Mouse (Mus musculus) urinary bladder, postnatal 4 days (tissue): ENCODE results near the gene Pld2.
A peak's percentile ranks its signal among the peaks of the same experiment; 100 is the strongest.
"Not testable (repeated sequence)": the region's sequence is repeated elsewhere in the genome, so short reads cannot be mapped to it uniquely, and the experiment has no call there.

ENCODE experiments used
- DNase-seq, 2 experiments: peaks; one replicate each; pipeline ENCODE4 v3.0.0; 2021 to 2022; ENCODE audit warnings: low spot score in 2 of 2

The Pld2 gene

DNA sequence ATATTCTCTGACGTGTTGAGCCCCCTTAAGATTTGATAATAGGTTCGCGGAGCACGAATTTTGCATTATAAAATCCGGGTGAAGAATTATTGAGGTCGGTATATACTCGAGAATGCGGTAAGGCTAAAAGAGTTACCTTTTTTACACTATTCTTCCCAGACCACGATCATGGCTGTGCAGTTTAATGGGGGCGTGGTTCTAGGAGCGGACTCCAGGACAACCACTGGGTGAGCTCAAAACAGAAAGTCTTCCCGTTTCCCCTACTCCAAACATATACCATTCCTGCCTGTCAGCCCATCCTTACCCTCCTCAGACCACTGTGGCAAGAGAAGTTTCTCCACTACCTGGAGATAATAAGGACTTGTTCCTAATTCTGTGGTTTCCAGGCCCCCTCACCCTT, 14.1 kb upstream of the Pld2 start:
- DNase-seq, result no peak

DNA sequence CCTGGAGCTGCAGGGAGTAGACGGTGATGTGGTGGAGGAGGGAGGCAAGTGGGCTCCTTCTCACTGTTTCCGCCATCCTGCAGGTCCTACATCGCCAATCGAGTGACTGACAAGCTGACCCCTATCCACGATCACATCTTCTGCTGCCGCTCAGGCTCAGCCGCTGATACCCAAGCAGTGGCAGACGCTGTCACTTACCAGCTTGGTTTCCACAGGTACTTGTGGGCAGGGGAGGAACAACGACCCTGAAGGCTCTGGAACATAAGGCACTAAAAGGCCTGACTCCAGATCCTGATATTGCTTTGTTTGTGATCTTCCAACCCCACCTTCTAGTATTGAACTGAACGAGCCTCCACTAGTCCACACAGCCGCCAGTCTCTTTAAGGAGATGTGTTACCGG, 13.7 kb upstream of the Pld2 start:
- DNase-seq, result no peak

DNA sequence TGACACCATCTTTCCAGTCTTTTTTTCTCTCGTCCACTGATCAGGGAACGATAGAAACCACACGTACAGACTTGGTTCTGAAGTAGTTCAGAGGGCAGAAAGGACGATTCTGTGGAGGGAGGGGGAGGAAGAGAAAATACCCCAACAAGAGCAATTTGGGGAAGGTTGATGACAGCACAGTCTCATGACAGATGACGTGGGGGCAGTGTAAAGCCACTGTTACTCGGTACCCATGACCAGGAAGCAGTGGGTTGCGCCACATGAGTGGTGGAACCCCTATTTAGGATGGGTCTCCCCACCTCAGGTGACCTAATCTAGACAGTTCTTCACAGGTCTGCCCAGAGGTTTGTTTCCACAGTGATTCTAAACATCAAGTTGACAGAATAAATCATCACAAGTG, 11.3 kb upstream of the Pld2 start:
- DNase-seq, result no peak

- not testable (repeated sequence) for DNase-seq
Measured at GRCm38 (mm10) chr11:70531065-70531464, 8.8 kb upstream of the Pld2 start.

GRCm38 (mm10) chr11:70532839-70533238, 7.0 kb upstream of the Pld2 start, which contains the start of gene Gm40193:
Gm40193 (minus strand) TSS chr11:70532939.
- no peak for DNase-seq

DNA sequence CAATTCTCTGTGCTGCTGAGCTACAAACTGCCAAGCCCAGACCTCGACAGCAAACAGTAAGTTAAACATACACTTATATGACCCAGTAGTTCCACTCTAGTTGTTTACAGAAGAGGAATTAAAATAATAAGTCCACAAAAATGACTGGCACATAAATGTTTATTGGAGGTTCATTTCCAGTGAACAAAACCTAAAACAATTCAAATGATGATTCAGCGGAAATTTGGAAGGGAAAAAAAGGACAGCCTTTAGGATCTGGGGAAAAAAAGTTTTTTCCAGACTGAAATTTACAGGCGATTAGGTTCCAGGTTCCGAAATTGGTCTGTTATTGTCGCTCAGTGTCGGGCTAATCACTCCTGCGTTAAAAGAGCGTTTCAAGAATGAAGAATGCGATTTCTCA, 441 bp upstream of the Pld2 start:
- DNase-seq, result no peak

GRCm38 (mm10) chr11:70540928-70541327, 1.1 kb downstream of the Pld2 start:
- no peak for DNase-seq

- DNase-seq, result no peak
Measured at GRCm38 (mm10) chr11:70541415-70541814, 1.6 kb downstream of the Pld2 start.

DNA sequence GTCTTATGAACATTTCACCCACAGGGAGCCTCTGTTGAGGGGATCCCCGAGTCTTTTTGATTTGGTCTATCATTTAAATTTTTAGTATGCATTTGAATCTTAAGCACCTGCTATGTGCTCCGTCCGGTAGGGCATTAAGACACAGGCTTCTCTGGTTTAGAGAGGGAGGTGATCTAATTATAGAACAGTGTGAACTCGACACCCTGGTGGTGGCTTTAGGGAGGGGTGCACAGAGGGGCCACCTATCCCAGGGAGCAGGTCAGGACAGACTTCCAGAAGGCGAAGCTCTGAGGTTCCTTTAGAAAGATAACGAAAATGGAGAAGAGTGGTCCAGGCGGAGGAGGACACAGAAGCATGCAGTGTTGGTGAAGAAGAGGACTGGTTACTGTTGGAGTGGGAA, 4.6 kb downstream of the Pld2 start:
- no peak for DNase-seq

- no peak for DNase-seq
Measured at GRCm38 (mm10) chr11:70551526-70551925, 11.7 kb downstream of the Pld2 start.

GRCm38 (mm10) chr11:70553940-70554339, 14.1 kb downstream of the Pld2 start:
- no peak for DNase-seq

DNA sequence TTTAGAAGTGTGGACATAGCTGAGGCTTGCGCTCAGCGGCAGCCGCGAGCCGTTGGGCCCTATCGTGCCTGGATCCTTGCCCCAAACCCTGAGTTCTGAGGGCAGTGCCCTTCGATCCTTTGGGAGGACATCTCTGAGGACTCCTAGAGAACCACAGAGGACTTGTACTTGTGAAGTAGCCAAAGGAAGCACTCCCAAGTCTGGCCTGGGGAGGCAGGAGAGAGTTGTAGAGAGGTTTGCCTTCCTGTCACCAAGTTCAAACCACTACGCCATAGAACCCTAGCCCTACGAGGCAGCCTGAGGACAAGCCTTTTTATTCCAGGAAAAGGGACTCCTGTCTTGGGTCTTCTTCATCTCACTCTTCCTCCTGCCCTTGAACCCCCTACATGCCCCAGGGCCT, 17.7 kb downstream of the Pld2 start:
- DNase-seq, result no peak

DNA sequence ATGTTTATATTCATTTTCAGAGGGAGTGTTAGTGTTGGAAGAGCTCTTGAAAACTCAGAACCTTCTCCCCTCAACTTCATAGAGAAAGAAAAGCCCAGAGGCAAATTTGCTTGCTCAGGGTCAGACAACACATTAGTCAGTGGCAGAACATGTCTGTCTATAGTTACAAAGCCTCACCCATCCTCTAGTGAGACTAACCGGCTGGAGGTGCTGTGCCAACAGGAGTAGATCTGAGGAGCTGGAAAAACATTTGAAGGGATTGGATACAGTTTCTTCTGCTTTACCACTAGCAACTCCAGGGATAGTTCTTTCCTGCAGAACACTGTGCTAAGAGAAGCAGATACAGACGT, 22.0 kb downstream of the Pld2 start:
- DNase-seq, result no peak

DNA sequence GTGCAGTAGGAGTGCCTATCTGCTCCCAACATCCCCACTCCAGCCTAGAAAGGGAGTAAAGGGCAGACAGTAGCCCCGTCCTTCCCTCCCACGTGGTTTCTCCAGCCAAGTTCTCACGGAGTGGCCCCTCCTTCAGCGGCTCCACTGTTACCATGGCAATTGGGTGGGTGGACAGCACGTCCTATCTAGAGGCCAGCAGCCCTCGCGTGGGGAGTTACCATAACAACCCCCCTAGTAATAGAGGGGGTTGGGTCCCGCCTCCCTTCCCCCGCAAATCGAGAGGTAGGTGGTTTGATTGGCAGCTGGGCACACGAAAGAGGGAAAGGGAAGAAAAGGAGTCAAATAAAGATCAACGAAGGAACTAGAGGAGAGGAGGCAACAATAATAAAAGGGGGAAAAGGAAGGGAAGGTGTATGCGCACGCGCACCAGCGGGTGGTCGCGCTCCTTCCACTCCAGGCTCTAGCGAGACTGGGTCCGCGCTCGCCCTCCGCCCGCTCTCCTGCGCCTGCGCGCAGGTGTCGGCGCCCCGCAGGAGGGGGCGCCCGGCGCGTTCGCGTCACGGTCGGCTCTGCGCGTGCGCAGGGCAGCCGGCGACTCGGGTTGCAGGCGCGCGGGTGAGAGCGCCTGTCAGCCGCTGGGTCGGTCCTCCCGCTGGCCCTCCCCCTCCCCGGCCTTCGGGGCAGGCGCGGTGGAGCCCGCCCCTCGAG, 22.6 kb downstream of the Pld2 start, which contains the start of gene Mink1:
Gene Mink1 (plus strand): TSS at position 595 of the 708 bp plus-strand sequence.
- peak; percentile 87 to 89 for DNase-seq

- no peak for DNase-seq
Measured at GRCm38 (mm10) chr11:70562995-70563469, 23.2 kb downstream of the Pld2 start.

GRCm38 (mm10) chr11:70563470-70564275, 23.8 kb downstream of the Pld2 start:
- DNase-seq, result peak in 1 of 2 experiments; percentile 26

- no peak for DNase-seq
Measured at GRCm38 (mm10) chr11:70564276-70564873, 24.5 kb downstream of the Pld2 start.

GRCm38 (mm10) chr11:70566586-70566985, 26.7 kb downstream of the Pld2 start:
- DNase-seq, result no peak

- not testable (repeated sequence) for DNase-seq
Measured at GRCm38 (mm10) chr11:70570614-70571013, 30.8 kb downstream of the Pld2 start.

DNA sequence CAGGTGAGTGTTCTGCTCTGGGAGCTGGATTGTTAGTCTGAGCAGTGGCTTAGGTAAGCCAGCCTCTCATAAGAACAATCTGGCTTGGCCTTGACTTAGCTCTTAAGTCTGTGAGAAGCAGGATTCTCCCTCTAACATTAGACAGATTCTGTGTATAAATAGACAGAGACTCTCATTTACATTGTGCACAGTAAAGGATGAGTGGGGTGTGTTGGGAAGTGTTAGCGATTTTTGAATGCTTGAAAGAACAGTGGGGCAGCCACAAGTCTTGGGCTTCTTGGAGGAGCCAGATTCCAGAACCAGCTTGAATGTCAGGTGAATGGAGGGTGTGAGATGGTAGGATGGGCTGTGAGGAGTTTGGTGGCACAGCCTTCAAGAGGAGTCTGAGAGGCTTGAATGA, 31.8 kb downstream of the Pld2 start:
- no peak for DNase-seq

DNA sequence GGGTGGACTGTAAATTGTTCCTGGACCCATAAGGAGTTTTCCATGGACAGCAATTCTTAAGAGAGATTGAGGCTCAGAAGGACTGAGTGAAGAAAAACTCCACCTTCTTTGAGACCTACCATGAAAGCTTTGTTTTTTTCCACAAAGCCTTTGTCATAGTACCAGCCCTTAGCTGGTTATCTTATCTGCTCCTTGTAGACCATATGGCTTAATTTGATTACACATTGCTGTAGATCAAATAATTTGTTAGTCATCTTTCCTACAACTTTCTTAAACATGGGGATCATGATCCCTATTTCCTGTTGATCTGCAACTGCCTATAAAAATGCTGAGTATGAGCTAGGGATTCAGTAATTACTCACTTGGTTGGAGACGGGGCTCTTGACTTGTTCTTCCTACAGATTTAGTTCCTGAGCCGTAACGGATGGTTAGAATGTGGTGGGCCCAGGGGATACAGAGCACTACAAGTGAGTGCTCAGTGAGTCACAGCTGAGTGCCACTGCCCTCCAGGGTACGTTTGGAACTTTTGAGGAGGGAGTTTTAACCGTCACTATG, 32.6 kb downstream of the Pld2 start:
- no peak for DNase-seq

- DNase-seq, result no peak
Measured at GRCm38 (mm10) chr11:70573872-70574271, 34.0 kb downstream of the Pld2 start.
